Mouse (Mus musculus) ES-E14 (cell line): Measurements from ENCODE around the gene Olfr654.

Experiments used
- CHD2 ChIP-seq: IDR thresholded peaks from 2 replicates; pipeline ENCODE4 v1.6.1; 2014; ENCODE audit warnings: mild to moderate bottlenecking, low read depth, low read length, inconsistent platforms
- HCFC1 ChIP-seq: IDR thresholded peaks from 2 replicates; pipeline ENCODE4 v1.6.1; 2012; ENCODE audit warnings: low read length, inconsistent platforms, borderline replicate concordance; ENCODE audit not compliant: insufficient read depth
- MAFK ChIP-seq: IDR thresholded peaks from 2 replicates; pipeline ENCODE4 v1.6.1; 2014; ENCODE audit warnings: mild to moderate bottlenecking, low read depth, low read length, inconsistent platforms; ENCODE audit not compliant: insufficient read depth
- ZC3H11A ChIP-seq: IDR thresholded peaks from 2 replicates; pipeline ENCODE4 v1.6.1; 2012; ENCODE audit warnings: low read depth, mild to moderate bottlenecking, inconsistent platforms, low read length, borderline replicate concordance
- ZNF384 ChIP-seq: IDR thresholded peaks from 2 replicates; pipeline ENCODE4 v1.6.1; 2012; ENCODE audit warnings: low read depth, low read length, inconsistent platforms

DNA sequence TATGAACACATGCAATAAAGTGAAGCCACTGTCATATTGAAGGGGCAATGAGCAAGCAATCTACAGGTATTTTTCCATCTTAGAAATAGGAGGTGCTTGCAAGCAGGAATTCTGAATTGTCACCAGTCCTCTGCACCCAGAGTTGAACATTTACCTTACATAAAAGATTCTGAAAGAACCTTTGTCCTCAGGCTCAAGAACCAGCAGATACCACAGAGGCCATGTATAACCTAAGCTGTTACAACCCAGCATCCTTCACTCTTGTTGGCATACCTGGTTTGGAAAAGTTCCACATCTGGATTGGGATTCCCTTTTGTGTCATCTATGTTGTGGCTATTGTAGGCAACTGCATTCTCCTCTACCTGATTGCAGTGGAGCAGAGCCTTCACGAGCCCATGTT lies 34.1 kb upstream of the Olfr654 start:
- no peak for TF ChIP-seq MAFK
- TF ChIP-seq CHD2 = no peak
- no peak for TF ChIP-seq ZC3H11A
- no peak for TF ChIP-seq HCFC1
- TF ChIP-seq ZNF384 = no peak
